Mouse (Mus musculus) Muller cell, postnatal 12 days (primary cell): ENCODE measurements at regions not wholly inside any gene's neighbourhood (a gene's known extent, or its start where the extent isn't known, plus 50 kb on each side); places are given as distances from the start of the nearest gene placed in this dataset.

Experiments used
- DNase-seq: peaks from one replicate; pipeline ENCODE4 v3.0.0-alpha.2; 2015; ENCODE audit errors: inconsistent ontology term

- no peak for DNase-seq
These were observed 100.6 kb upstream of the Rfx3 start for GRCm38 (mm10) chr19:28111263-28112180.

- no peak for DNase-seq
These were observed 84.7 kb upstream of the Rfx3 start for GRCm38 (mm10) chr19:28095620-28096019.

GRCm38 (mm10) chr19:28092252-28092651 lies 81.3 kb upstream of the Rfx3 start:
- no peak for DNase-seq

GRCm38 (mm10) chr19:28087607-28088546 lies 76.9 kb upstream of the Rfx3 start:
- peak; percentile 23 for DNase-seq

GRCm38 (mm10) chr19:28070386-28070785 lies 59.4 kb upstream of the Rfx3 start:
- no peak for DNase-seq
